Mouse (Mus musculus) heart, postnatal 0 days (tissue): ENCODE results near the gene Casq2. TPM values are rescaled to one million over a fixed set of nuclear protein-coding genes. Genes with fewer than 3 reads are reported as not detected.

ENCODE experiments used
- ATAC-seq: fragments of 200-750 bp; cut with Nextera tagmentation; 2 replicates; pipeline ENCODE4 v1.8.0; 2017; ENCODE audit warnings: low read depth, moderate number of reproducible peaks, moderate library complexity; ENCODE audit not compliant: insufficient read depth
- DNase-seq: peaks from one replicate; pipeline ENCODE4 v3.0.0-alpha.2; 2016; ENCODE audit warnings: low spot score
- H3K27ac ChIP-seq: fragments of 300-500 bp; sonication (generic); 2 replicates; pipeline ENCODE4 v1.5.1; 2014; ENCODE audit warnings: low read depth, mild to moderate bottlenecking
- H3K27me3 ChIP-seq: fragments of 300-500 bp; sonication (generic); 2 replicates; pipeline ENCODE4 v1.6.1; 2014; ENCODE audit warnings: low read length, mixed read lengths; ENCODE audit not compliant: control insufficient read depth, insufficient read depth
- H3K36me3 ChIP-seq: fragments of 300-500 bp; sonication (generic); replicated peaks from 2 replicates; pipeline ENCODE4 v1.6.1; 2014; ENCODE audit warnings: low read length, mixed read lengths; ENCODE audit not compliant: control insufficient read depth, insufficient read depth
- H3K4me1 ChIP-seq: fragments of 300-500 bp; sonication (generic); 2 replicates; pipeline ENCODE4 v1.6.1; 2014; ENCODE audit warnings: antibody characterized with exemption; ENCODE audit not compliant: control insufficient read depth, insufficient read depth
- H3K4me2 ChIP-seq: fragments of 300-500 bp; sonication (generic); 2 replicates; pipeline ENCODE4 v1.6.1; 2014; ENCODE audit warnings: low read depth, mild to moderate bottlenecking, low read length, moderate library complexity
- H3K4me3 ChIP-seq: fragments of 300-500 bp; sonication (generic); 2 replicates; pipeline ENCODE4 v1.5.1; 2014; ENCODE audit warnings: low read depth, low read length
- H3K9ac ChIP-seq: fragments of 300-500 bp; sonication (generic); replicated peaks from 2 replicates; pipeline ENCODE4 v1.6.1; 2014; ENCODE audit warnings: low read depth, low read length, mixed read lengths
- H3K9me3 ChIP-seq: fragments of 300-500 bp; sonication (generic); replicated peaks from 2 replicates; pipeline ENCODE4 v1.6.1; 2016; ENCODE audit warnings: low read length; ENCODE audit not compliant: control insufficient read depth
- CTCF ChIP-seq: IDR thresholded peaks from 2 replicates; pipeline ENCODE4 v1.5.1; 2016; ENCODE audit warnings: antibody characterized with exemption, control low read depth, low read depth
- EP300 ChIP-seq: IDR thresholded peaks from 2 replicates; pipeline ENCODE4 v1.6.1; 2016; ENCODE audit warnings: antibody characterized with exemption, low read depth
- WGBS: fragments of 180-500 bp; shearing (Covaris S2); extraction: QIAGEN DNeasy Blood & Tissue Kit; methylation state at CpG from one replicate; pipeline ENCODE4 v1.1.7; 2014; 5-methylcytosine and 5-hydroxymethylcytosine counted together
- polyA plus RNA-seq: library from polyadenylated mRNA; unstranded; fragments of >200 nt; fragmentation: Nextera tagmentation; extraction: Ambion mirVana; gene quantifications from 2 replicates; pipeline ENCODE4 v1.2.1, GENCODE M21; 2015
- total RNA-seq: library from RNA; depleted of rRNA; stranded (reverse); fragments of >200 nt; gene quantifications from 2 replicates; pipeline ENCODE4 v1.2.3, GENCODE M21; 2014; ENCODE audit warnings: low replicate concordance

Gene Casq2
- total and polyA plus RNA-seq, 2 experiments from 2014 or later, result 836 to 872 TPM

- H3K9me3 ChIP-seq, result no peaks in the 10 kb centered on the region
- WGBS, result 90% methylated on average over 4 of the region's 4 CpGs
Observed at GRCm38 (mm10) chr3:102142947-102143346, 56.7 kb downstream of the Casq2 start.

GRCm38 (mm10) chr3:102143536-102143935 is 57.3 kb downstream of the Casq2 start:
- Histone ChIP-seq H3K9ac (no peak overlapping the region), H3K4me1 (no peaks in the 10 kb centered on the region; the same call in 1 of the 2 replicates), H3K27me3 (no peaks in the 10 kb centered on the region), H3K4me2 (no peak overlapping the region), H3K27ac (no peak overlapping the region), H3K9me3 (no peaks in the 10 kb centered on the region), H3K36me3 (peaks cover 57% of the 10 kb centered on the region), H3K4me3 (no peak overlapping the region)
- DNase-seq (no peak), ATAC-seq (no peak)
- TF ChIP-seq EP300, result no peak
- TF ChIP-seq CTCF, result no peak
- 27% methylated on average over 3 of the region's 3 CpGs for WGBS

More at GRCm38 (mm10) chr3:102142947-102143346, 56.7 kb downstream of the Casq2 start:
- no peaks in the 10 kb centered on the region; the same call in 1 of the 2 replicates for H3K4me1 ChIP-seq
- H3K36me3 ChIP-seq, result peaks cover 60% of the 10 kb centered on the region
- H3K4me3 ChIP-seq, result no peak overlapping the region
- DNase-seq (no peak), ATAC-seq (no peak)
- no peak overlapping the region for H3K9ac ChIP-seq
- H3K4me2 ChIP-seq, result no peak overlapping the region
- no peak overlapping the region for H3K27ac ChIP-seq
- no peaks in the 10 kb centered on the region for H3K27me3 ChIP-seq
- TF ChIP-seq EP300 (no peak), CTCF (no peak)

- Histone ChIP-seq H3K4me1 (no peaks in the 10 kb centered on the region; the same call in 1 of the 2 replicates), H3K9me3 (no peaks in the 10 kb centered on the region), H3K36me3 (peaks cover 57% of the 10 kb centered on the region), H3K9ac (no peak overlapping the region), H3K4me2 (no peak overlapping the region), H3K4me3 (no peak overlapping the region), H3K27me3 (no peaks in the 10 kb centered on the region), H3K27ac (no peak overlapping the region)
- TF ChIP-seq EP300 (no peak), CTCF (no peak)
- WGBS, result 82% methylated on average over 4 of the region's 4 CpGs
- ATAC-seq (no peak), DNase-seq (no peak)
Observed at GRCm38 (mm10) chr3:102144401-102144800, 58.2 kb downstream of the Casq2 start.

GRCm38 (mm10) chr3:102145645-102146386 is 59.6 kb downstream of the Casq2 start:
- H3K4me2 ChIP-seq, result no peak overlapping the region
- no peaks in the 10 kb centered on the region; the same call in 1 of the 2 replicates for H3K4me1 ChIP-seq
- no peaks in the 10 kb centered on the region for H3K9me3 ChIP-seq
- no peak overlapping the region for H3K4me3 ChIP-seq
- 71% methylated on average over 6 of the region's 6 CpGs for WGBS
- no peak for DNase-seq
- H3K27ac ChIP-seq, result no peak overlapping the region
- ATAC-seq, result no peak
- TF ChIP-seq CTCF (no peak), EP300 (no peak)
- H3K9ac ChIP-seq, result no peak overlapping the region
- H3K27me3 ChIP-seq, result no peaks in the 10 kb centered on the region
- peaks cover 52% of the 10 kb centered on the region for H3K36me3 ChIP-seq

GRCm38 (mm10) chr3:102146428-102146827 is 60.2 kb downstream of the Casq2 start:
- TF ChIP-seq CTCF (no peak), EP300 (no peak)
- Histone ChIP-seq H3K36me3 (peaks cover 52% of the 10 kb centered on the region), H3K9me3 (no peaks in the 10 kb centered on the region), H3K4me2 (no peak overlapping the region), H3K9ac (no peak overlapping the region), H3K27ac (no peak overlapping the region), H3K4me1 (no peaks in the 10 kb centered on the region; the same call in 1 of the 2 replicates), H3K27me3 (no peaks in the 10 kb centered on the region), H3K4me3 (no peak overlapping the region)
- 84% methylated on average over 6 of the region's 6 CpGs for WGBS
- no peak for DNase-seq
- no peak for ATAC-seq
